Mouse (Mus musculus) naive thymus-derived CD4-positive, alpha-beta T cell, adult 2 months (primary cell): ENCODE data around the gene Zfp131.
"Not testable (repeated sequence)": the region's sequence is repeated elsewhere in the genome, so short reads cannot be mapped to it uniquely, and the experiment has no call there.

Source experiments
- DNase-seq: peaks from one replicate; pipeline ENCODE4 v3.0.0-alpha.2; 2011; ENCODE audit warnings: low read depth

The Zfp131 gene

DNA sequence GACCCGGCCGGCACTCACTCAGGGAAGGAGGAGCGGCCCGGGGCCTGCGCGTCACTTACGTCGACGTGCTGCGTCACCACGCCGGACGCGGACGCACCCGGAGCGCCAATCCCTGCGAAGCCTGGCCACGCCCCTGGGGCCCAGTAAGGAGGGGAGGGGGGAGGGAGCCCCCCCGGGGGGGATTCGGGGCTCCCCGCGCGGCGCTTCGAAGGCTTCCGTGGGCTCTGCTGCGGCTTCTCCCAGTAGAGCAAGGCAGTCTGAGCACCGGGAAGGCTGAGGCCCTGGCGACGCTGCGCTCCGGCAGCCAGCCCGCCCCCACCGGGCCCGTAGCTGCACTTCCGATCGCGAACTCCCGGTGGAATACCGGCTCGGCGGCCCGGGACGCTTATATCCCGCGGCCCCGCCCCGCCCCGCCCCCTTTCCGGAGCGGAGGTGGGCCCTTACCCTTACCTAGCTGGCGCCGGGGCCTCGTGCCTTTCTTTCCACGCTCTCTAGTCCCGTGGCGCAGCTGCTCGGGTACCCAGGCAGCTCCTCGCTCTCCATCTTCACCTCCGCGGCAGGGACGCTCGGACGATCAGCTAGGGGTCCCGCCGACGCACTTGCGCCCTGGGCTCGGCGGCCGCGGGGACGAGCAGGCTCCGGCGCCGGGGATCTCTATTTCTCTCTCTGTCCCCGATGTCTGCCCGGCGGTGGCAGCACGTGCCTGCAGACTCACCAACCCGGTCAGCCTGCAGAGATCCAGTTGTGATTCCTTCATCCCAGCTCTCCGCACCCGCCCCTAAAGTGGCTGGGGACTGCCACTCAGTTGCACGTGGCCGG lies at the start of gene Zfp131:
Gene Zfp131, minus strand, starts transcription at position 129 of the 819 bp plus-strand sequence.
- DNase-seq = peak; percentile 97

- not testable (repeated sequence) for DNase-seq
Measured at GRCm38 (mm10) chr13:119839982-119840381, 49.3 kb upstream of the Zfp131 start.

DNA sequence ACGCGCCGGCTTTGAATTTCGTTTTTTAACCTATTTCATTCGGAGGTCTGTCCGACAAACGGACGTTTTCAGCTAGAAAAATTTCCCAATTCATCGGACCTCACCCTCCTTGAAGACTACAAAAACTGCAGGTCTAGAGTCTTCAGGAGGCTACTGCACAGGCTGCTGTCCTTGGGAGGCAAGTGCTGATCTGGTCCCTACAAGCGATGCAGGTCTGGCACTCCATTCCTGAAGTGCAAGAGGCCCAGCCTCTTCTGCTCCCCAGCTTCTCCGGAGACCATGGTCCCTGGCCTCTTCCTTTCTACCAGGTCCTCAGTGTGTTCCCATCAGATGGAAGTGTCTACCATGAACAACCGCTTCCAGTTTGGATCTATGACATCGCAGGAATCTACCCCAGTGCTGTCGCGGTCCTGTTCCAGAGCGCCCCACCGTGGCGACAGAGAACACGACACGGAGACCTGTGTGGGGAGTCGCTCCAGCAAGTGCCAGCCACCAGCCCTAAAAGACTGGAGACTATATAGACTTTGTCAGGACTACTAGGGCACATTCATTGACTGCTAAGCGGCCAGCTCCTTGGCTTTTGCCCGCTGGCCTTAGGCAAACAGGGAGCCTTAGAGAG lies 47.1 kb upstream of the Zfp131 start:
- DNase-seq = peak; percentile 55

DNA sequence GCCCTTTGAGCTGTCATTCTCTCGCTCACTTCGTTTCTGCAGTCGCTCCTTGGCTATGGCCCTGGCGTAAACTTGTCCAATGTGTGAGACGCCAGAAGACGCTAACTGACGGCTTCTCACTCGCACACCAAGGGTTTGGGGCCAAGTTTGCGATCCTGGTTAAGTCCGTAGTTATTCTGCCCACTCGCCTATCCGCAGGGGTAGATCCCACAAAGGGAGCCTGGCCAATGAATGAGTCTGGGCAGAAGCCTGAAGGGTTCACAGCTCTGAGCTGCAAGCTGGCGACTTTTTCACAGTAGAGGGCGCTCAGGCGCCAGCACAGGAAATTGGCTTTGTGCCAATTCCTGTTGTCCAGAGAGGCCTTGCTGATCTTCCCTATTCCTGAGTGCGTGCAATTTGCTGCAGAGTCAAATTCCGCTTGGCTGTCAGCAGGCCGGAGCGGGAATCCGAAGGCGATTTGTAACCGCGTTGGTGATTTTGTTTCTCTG lies 45.7 kb upstream of the Zfp131 start:
- peak; percentile 34 for DNase-seq

DNA sequence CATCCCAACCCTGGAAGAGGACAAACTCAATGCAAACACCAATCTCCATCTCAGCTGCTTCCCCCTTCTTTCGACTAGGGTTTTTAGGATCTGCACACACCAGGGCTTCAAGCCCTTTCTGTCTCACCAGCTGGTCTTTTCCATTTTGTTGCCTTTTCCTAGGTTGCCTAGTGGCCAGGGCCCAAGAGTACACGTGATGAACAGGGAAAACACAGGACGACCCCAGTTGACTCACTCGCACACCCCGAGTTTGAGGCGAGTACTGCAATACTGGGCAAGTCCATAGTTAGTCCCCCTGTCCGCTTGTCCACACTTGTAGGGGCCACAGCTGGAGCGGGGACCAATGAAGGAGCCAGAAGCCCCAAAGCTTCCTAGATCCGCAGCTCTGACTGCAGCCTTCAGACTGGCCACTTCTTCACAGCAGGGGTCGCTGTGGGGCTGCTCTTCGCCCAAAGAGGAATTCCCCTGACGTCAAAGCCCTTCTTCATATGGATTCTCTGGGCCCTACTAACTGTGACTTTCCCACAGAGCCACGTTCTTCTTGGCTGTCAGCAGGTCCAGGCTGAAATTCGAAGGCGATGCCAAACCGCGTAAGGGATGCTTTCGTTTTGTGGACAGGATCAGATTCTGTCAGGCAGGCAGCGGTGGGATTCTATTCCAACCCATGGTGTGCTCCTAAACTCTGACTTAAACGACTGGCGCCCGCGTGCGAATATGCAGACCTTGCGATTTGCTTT lies 44.8 kb upstream of the Zfp131 start, which contains the start of gene D13Ertd608e:
Gene D13Ertd608e, plus strand, starts transcription at position 687 of the 737 bp plus-strand sequence.
- peak; percentile 55 for DNase-seq

DNA sequence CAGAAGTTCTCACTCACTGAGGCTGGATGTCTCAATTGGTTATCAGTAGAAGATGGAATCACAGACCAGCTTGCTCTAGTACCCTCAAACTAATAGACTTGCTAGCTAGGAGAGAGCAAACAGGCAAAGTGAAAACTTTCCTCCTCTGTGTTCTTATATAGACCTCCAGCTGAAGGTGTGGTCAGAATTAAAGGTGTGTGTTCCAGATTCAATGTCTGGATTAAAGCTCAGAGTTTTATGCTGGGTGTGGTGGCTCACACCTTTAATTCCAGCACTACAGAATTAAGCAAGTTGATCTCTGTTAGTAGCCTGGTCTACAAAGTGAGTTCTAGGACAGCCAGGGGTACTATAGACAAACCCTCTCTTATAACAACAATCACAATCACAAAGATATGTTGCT lies 39.4 kb upstream of the Zfp131 start, which contains the start of gene AF067063:
Gene AF067063, minus strand, starts transcription at position 101 of the 400 bp plus-strand sequence.
- not testable (repeated sequence) for DNase-seq

- DNase-seq = no peak
Measured at GRCm38 (mm10) chr13:119817579-119818206, 27.0 kb upstream of the Zfp131 start.

- DNase-seq = no peak
Measured at GRCm38 (mm10) chr13:119816798-119817197, 26.1 kb upstream of the Zfp131 start.

DNA sequence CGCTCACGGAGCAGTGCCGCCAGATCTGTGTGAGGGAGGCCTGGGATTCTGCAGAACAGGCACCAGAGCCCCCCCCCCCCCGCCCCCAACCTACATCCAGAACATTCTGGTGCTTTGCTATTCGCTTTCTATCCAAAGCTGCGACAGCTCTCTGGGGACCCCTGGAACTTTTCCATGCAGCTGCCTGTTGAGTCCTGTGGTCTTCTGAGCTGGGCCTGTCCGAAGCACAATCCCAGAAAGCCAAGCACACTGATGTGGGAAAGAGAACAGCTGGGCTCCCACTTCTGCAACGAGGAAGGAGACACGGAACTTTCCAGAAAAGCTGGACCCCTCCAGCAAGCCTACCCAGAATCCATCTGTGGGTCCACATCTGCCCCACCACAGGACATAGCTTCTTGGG lies 19.3 kb upstream of the Zfp131 start:
- no peak for DNase-seq

GRCm38 (mm10) chr13:119808937-119809336 lies 18.2 kb upstream of the Zfp131 start:
- DNase-seq = no peak

DNA sequence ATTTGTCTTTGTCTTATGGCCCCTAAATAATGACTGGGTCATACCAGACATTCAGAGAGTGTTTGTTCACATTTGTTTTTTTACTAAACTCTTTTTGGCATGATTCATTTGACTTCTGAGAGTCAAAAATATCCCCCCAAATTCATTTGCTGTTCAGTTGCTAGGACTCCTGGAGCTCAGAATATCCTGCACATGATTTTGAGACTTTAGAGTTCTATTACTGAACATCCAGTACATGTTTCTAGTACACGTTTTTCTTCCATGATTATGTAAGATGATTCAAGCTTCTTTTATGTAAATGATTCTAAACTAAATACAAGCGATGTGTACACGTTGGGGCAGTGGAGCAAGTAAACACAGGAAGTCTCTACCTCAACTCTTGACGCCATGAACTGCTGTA lies 7.0 kb upstream of the Zfp131 start:
- no peak for DNase-seq

DNA sequence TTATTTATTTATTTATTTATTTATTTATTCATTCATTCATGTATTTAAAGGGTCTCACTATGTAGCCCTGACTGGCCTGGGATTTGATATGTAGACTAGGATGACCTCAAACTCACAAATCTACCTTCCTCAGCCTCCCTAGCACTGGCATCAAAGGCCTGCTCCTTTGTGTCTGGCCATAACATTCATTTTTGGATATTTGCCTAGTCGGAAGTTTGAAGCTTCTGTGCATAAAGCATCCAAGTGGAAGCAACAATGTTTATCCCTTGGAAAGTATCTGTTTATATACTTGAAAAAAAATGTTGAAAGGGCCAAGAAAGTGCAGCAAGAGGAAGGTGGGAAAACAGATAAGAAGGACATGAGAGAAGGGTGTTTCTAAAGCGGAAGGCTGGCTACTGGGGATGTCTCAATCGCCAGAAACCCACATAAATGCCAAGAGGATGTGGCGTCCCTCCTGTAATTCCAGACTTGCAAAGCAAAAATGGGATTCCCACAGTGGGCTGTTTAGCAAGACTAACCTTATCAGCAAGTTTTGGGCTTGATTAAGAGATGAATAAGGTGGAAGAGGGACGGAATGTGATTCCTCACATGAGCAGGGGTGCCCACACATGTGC lies 2.2 kb upstream of the Zfp131 start:
- DNase-seq = peak; percentile 11

- DNase-seq = no peak
Measured at GRCm38 (mm10) chr13:119791580-119792135, 969 bp upstream of the Zfp131 start.

- DNase-seq = peak; percentile 69
Measured at GRCm38 (mm10) chr13:119789851-119790717, 605 bp downstream of the Zfp131 start.

- no peak for DNase-seq
Measured at GRCm38 (mm10) chr13:119783581-119783980, 7.1 kb downstream of the Zfp131 start.

DNA sequence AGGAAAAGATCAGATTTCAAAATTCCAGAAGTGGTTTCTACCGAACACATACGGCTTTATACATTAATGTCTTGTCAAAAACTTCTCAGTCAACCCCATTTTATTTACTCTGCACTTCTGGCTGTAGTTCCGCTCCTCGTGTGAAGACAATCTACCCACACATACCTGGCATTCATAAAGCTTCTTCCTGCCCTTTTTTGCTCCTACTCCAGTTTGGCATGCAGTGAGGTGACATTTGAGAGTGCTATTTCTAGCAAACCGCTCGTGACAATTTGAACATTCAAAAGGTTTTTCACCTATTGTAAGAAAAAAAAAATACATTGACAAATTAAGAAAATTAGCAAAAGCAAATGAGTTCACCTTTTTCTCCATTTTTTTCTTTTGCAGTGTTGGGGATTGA lies 22.1 kb downstream of the Zfp131 start:
- DNase-seq = no peak

- no peak for DNase-seq
Measured at GRCm38 (mm10) chr13:119766480-119766879, 24.2 kb downstream of the Zfp131 start.

DNA sequence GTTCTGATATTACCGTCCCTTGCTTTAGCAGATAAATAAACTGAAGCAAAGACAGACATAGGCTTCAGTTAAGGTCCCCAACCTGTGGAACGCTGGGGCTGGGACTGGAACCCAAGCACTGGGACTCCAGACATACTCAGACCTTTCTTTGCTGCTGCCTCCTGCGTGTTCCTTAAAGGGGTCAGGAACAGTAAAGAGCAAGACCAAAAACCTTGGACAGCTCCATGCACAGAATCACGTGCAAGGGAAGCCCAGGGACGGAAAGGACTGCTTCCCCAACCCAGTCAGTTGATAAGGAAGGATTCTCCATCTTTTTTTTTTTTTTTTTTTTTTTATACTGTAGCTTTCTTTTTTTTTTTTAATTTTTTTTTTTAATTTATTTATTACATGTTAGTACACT lies 33.9 kb downstream of the Zfp131 start:
- peak; percentile 5 for DNase-seq

- DNase-seq = peak; percentile 71
Measured at GRCm38 (mm10) chr13:119755681-119756471, 34.8 kb downstream of the Zfp131 start, which contains the start of gene Nim1k. Gene Nim1k, minus strand, starts transcription at chr13:119755882.
